8 mouse cellular contexts compared by ENCODE assay signal in the genomic region with DNA sequence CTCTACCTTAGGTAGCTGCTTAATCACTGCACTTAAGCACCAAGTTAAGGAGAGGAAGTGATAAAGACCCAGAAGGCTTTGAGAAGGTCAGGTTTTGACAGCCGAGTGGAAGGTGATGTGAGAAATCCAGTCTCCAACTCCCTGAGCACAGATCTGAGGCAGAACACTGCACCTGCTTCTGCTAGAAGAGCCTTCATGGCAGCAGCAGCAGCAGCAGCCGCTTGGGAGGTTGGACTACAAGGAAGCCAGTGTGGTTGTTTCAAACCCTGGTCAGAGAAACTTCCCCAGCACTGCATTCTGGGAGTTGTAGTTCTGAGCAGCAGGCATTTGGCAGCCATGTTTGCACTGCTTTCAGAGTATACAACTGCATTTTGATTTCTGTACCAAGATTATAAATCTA.
DNase-seq lines count a peak whose midpoint lies in the region; ATAC-seq and TF ChIP-seq lines count a peak whose summit lies in the region.

No protein-coding gene starts in this region.

- H3K36me3 ChIP-seq in forebrain, embryonic 16.5 days (ENCODE audit: control insufficient read depth, insufficient read depth) = no peaks in the 10 kb centered on the region
- no peaks in the 10 kb centered on the region for H3K36me3 ChIP-seq in hindbrain, embryonic 14.5 days (replicated peaks; ENCODE audit: control insufficient read depth, insufficient read depth)

- H3K27ac ChIP-seq in bone marrow, adult 2 months (ENCODE audit: control insufficient read depth, insufficient read depth, low read depth, low read length, poor library complexity) = no peak overlapping the region
- peak overlapping the region; percentile 4; the same call in 1 of the 2 replicates for H3K27ac ChIP-seq in forebrain, embryonic 16.5 days (ENCODE audit: low read length)
- H3K27ac ChIP-seq in hindbrain, embryonic 14.5 days = peak overlapping the region; percentile 68

- peak; percentile 86 for DNase-seq in hindbrain, embryonic 14.5 days (ENCODE audit: low spot score)
- DNase-seq in left cerebral cortex, postnatal 10 days (ENCODE audit: extremely low spot score in 1 of 2, low spot score in 2 of 2) = peak; percentile 67 to 81
- peak; percentile 39 to 71 for DNase-seq in lung, postnatal 4 days
- DNase-seq in right cerebral cortex, postnatal 14 days = peak; percentile 62

- H3K9me3 ChIP-seq in forebrain, embryonic 16.5 days (ENCODE audit: control insufficient read depth, low read length) = no peaks in the 10 kb centered on the region
- no peaks in the 10 kb centered on the region for H3K9me3 ChIP-seq in hindbrain, embryonic 14.5 days (ENCODE audit: control insufficient read depth, low read length)

- no peaks in the 10 kb centered on the region for H3K27me3 ChIP-seq in forebrain, embryonic 16.5 days (replicated peaks; ENCODE audit: control insufficient read depth, insufficient read depth, low read length)
- no peaks in the 10 kb centered on the region for H3K27me3 ChIP-seq in hindbrain, embryonic 14.5 days (ENCODE audit: control insufficient read depth, insufficient read depth, low read length)

- intact Hi-C loops in left cerebral cortex, postnatal 10 days (cut with DNase I) = no loop called here

- peak overlapping the region; percentile 13; the same call in 1 of the 2 replicates for H3K4me2 ChIP-seq in forebrain, embryonic 16.5 days (ENCODE audit: low read length)
- peak overlapping the region; percentile 41 for H3K4me2 ChIP-seq in hindbrain, embryonic 14.5 days (replicated peaks)

- H3K9ac ChIP-seq in forebrain, embryonic 16.5 days (replicated peaks; ENCODE audit: low read depth, low read length) = no peak overlapping the region
- peak overlapping the region; percentile 31; the same call in 1 of the 2 replicates for H3K9ac ChIP-seq in hindbrain, embryonic 14.5 days

- no peak for TF ChIP-seq CTCF in bone marrow, adult 2 months (IDR thresholded peaks at IDR 0.05; ENCODE audit: control insufficient read depth, insufficient read depth, low read length)

- H3K4me3 ChIP-seq in bone marrow, adult 2 months (replicated peaks; ENCODE audit: control insufficient read depth, low read depth, low read length) = peak overlapping the region; percentile 42
- H3K4me3 ChIP-seq in forebrain, embryonic 16.5 days (replicated peaks; ENCODE audit: low read length) = peak overlapping the region; percentile 10
- H3K4me3 ChIP-seq in hindbrain, embryonic 14.5 days (replicated peaks; ENCODE audit: low read length) = peak overlapping the region; percentile 12

- ATAC-seq in CD4-positive, CD25-positive, alpha-beta regulatory T cell, adult 4 months = peak; percentile 90
- peak; percentile 79 for ATAC-seq in forebrain, embryonic 16.5 days
- peak; percentile 77 for ATAC-seq in hindbrain, embryonic 14.5 days (ENCODE audit: low FRiP score)
- ATAC-seq in erythroid progenitor cell, adult 5-6 weeks (replicated peaks; ENCODE audit: low FRiP score, poor library complexity, severe bottlenecking) = no peak

- TF ChIP-seq POLR2A in bone marrow, adult 2 months (IDR thresholded peaks at IDR 0.05; ENCODE audit: borderline replicate concordance, control insufficient read depth, low read depth, low read length) = no peak

- WGBS in bone marrow, adult 2 months = 5% methylated on average over 2 of the region's 2 CpGs
- WGBS in forebrain, embryonic 16.5 days = 22% methylated on average over 2 of the region's 2 CpGs
- WGBS in hindbrain, embryonic 14.5 days = 28% methylated on average over 2 of the region's 2 CpGs

- H3K4me1 ChIP-seq in bone marrow, adult 2 months (ENCODE audit: control insufficient read depth, insufficient read depth, low read length) = peaks cover 1% of the 10 kb centered on the region
- peaks cover 11% of the 10 kb centered on the region for H3K4me1 ChIP-seq in forebrain, embryonic 16.5 days (replicated peaks; ENCODE audit: control insufficient read depth, insufficient read depth, low read length)
- peaks cover 10% of the 10 kb centered on the region for H3K4me1 ChIP-seq in hindbrain, embryonic 14.5 days (replicated peaks; ENCODE audit: control insufficient read depth, insufficient read depth, low read length)
